Mouse (Mus musculus): ENCODE measurements around the gene Dchs1. TPM values are rescaled to one million over a fixed set of nuclear protein-coding genes. Genes with fewer than 3 reads are reported as not detected.
"Not testable (repeated sequence)": the region's sequence is repeated elsewhere in the genome, so short reads cannot be mapped to it uniquely, and the experiment has no call there.

The Dchs1 gene
- polyA plus RNA-seq, 1 experiment from 2014 or later: 3.1 TPM

DNA sequence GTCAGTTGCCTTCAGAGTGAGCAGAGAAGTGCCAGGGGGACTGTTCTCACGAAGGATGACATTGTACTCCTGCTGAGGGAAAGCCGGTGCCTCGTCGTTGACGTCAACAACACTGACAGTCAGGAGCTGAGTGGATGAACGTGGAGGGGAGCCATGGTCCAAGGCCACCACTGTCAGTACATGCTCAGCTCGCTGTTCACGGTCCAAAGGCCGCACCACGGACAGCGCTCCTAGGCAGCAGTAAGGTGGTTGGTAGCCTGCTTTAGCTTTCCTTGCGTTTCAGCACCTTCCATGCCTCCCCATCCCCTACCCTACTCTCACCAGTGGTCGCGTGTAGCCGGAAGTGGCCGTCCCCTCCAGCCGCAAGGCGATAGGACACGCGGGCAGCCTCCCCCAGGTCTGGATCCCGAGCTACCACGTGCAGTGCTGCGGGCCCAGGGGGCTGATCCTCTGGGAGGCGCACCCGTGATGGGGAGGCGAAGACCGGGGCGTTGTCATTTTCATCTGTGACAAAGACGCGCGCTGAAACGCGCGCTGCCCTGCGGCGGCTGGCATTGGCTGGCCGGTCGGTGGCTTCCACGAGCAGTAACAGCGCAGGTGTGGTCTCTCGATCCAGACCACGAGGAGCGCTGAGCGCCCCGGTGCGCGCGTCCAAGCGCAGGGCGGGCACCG lies 25.5 kb downstream of the Dchs1 start:
- Histone ChIP-seq H3K4me1 (ENCODE audit: control insufficient read depth, insufficient read depth, low read length) (peaks cover 5% of the 10 kb centered on the region), H3K4me2 (ENCODE audit: low read depth, low read length) (peak overlapping the region; percentile 78), H3K4me3 (ENCODE audit: low read length) (peak overlapping the region; percentile 47), H3K9ac (ENCODE audit: low read length) (no peak overlapping the region), H3K27ac (ENCODE audit: low read length) (no peak overlapping the region), H3K9me3 (replicated peaks; ENCODE audit: control insufficient read depth, low read length) (no peaks in the 10 kb centered on the region), H3K27me3 (ENCODE audit: control insufficient read depth, insufficient read depth, low read length) (peaks cover 22% of the 10 kb centered on the region), H3K36me3 (ENCODE audit: control insufficient read depth, insufficient read depth) (0 out of 2 replicates have a peak, but pooled peaks cover 5% of the 10 kb centered on the region)
- WGBS: 31% methylated on average over 51 of the region's 51 CpGs
- ATAC-seq (replicated peaks; ENCODE audit: extremely low read depth, insufficient read depth, low FRiP score): no peak

DNA sequence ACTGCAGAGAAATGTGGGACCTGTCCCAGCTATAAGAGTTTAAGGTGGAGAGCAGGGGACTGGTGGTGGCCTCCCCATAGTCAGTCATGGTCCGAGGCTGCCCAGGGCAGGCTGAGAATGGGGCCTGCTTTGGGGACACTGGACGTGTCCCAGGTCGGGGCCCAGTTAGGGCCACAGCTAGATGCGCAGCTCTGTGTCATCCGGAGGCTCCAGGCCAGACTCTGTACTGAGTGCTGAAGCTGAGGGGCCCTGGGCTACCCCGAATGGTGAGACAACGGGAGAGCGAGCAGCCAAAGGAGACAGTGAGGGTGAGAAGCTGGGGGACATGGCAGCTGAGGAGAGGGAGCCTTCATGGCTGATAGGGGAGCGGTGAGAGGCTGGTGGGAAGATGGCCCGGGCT lies 34.2 kb downstream of the Dchs1 start:
- no peak overlapping the region for H3K4me2 ChIP-seq (ENCODE audit: low read depth, low read length)
- H3K4me3 ChIP-seq (ENCODE audit: low read length): no peak overlapping the region
- 86% methylated on average over 10 of the region's 10 CpGs for WGBS
- H3K4me1 ChIP-seq (ENCODE audit: control insufficient read depth, insufficient read depth, low read length): peaks cover 8% of the 10 kb centered on the region
- no peaks in the 10 kb centered on the region for H3K9me3 ChIP-seq (replicated peaks; ENCODE audit: control insufficient read depth, low read length)
- no peaks in the 10 kb centered on the region for H3K27me3 ChIP-seq (ENCODE audit: control insufficient read depth, insufficient read depth, low read length)
- ATAC-seq (replicated peaks; ENCODE audit: extremely low read depth, insufficient read depth, low FRiP score): no peak
- H3K27ac ChIP-seq (ENCODE audit: low read length): no peak overlapping the region
- H3K36me3 ChIP-seq (ENCODE audit: control insufficient read depth, insufficient read depth): peaks cover 3% of the 10 kb centered on the region
- H3K9ac ChIP-seq (ENCODE audit: low read length): no peak overlapping the region

DNA sequence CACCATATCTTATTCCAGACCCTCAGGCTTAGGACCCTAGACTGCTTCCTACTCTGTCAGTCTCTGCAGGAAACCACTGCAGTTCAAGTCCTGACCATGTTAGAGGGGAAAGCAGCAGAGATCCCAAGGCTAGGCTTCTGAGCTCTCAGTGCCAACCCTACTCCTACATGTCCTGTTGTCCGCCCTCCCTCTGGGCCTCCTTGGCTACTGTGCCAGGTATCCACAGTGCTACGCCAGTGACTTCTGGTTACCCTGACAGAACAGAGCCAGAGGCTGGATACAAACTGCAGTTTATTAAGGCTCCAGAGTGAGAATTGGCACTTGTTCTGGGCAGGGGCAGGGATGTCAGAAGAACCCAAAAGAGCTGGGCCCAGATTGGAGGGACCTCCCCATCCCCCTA lies 34.7 kb downstream of the Dchs1 start:
- ATAC-seq (replicated peaks; ENCODE audit: extremely low read depth, insufficient read depth, low FRiP score): no peak
- peaks cover 3% of the 10 kb centered on the region for H3K36me3 ChIP-seq (ENCODE audit: control insufficient read depth, insufficient read depth)
- WGBS: 80% methylated on average over 2 of the region's 2 CpGs

DNA sequence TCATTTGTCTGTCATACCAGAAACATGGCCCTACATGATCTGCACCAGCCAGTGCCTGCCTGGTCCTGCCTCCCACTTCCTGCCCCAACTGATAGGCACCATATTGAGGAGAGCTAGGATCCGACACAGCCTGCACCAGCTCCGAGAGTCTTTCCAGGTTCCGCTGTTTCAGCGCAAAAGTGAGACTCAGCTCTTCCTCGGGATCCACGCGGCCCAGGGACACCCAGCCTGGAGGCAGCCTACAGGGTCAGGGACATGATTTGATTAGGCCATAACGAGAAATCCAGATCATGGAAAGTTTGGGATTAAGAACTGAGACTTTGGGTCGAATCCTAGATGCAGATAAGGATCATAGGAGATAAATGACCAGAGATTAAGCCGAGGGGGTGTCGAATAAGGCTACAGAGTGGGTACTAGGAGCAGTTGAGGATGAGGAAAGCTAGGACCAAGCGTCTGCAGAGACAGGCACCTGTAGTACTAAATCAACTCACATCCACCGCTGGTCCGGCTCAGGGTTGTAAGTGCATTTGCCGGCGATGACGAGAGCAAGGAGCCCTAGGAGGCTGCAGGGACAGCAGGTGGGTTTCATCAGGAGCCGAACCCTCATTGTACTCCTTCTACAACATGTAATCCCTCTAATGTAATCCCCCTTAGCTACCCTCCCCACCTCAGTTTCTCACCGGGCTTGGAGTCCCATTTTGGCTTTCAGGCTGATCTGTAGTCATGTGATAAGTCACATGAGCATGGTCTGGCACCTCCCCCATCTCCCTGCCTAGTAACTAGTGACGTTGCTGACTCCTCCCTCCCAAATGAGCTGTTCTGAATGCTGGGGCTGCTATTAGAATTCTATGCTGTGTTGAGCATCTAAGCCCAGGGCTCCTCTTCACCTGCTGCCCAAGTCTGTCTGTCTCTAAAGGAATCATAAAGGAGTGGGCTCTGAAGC lies 35.7 kb downstream of the Dchs1 start, which contains the start of gene Tpp1:
Gene Tpp1, minus strand, starts transcription at position 745 of the 943 bp plus-strand sequence.
- WGBS: 18% methylated on average over 20 of the region's 20 CpGs
- peak within 1 kb of the TSS; percentile 84 for H3K9ac ChIP-seq (ENCODE audit: low read length)
- peak within 1 kb of the TSS; percentile 87 for H3K4me2 ChIP-seq (ENCODE audit: low read depth, low read length)
- no peaks in the 10 kb centered on the region for H3K27me3 ChIP-seq (ENCODE audit: control insufficient read depth, insufficient read depth, low read length)
- peaks cover 8% of the 10 kb centered on the region for H3K4me1 ChIP-seq (ENCODE audit: control insufficient read depth, insufficient read depth, low read length)
- peak within 1 kb of the TSS; percentile 36; the same call in 1 of the 2 replicates for H3K27ac ChIP-seq (ENCODE audit: low read length)
- peak; percentile 93 for ATAC-seq (replicated peaks; ENCODE audit: extremely low read depth, insufficient read depth, low FRiP score)
- H3K36me3 ChIP-seq (ENCODE audit: control insufficient read depth, insufficient read depth): peaks cover 4% of the 10 kb centered on the region
- H3K4me3 ChIP-seq (ENCODE audit: low read length): peak within 1 kb of the TSS; percentile 75
- H3K9me3 ChIP-seq (replicated peaks; ENCODE audit: control insufficient read depth, low read length): no peaks in the 10 kb centered on the region

More for the DNA sequence above, 34.7 kb downstream of the Dchs1 start:
- no peak overlapping the region for H3K4me3 ChIP-seq (ENCODE audit: low read length)
- H3K27ac ChIP-seq (ENCODE audit: low read length): no peak overlapping the region
- H3K4me2 ChIP-seq (ENCODE audit: low read depth, low read length): no peak overlapping the region
- H3K9me3 ChIP-seq (replicated peaks; ENCODE audit: control insufficient read depth, low read length): no peaks in the 10 kb centered on the region
- H3K27me3 ChIP-seq (ENCODE audit: control insufficient read depth, insufficient read depth, low read length): no peaks in the 10 kb centered on the region
- peaks cover 8% of the 10 kb centered on the region for H3K4me1 ChIP-seq (ENCODE audit: control insufficient read depth, insufficient read depth, low read length)
- no peak overlapping the region for H3K9ac ChIP-seq (ENCODE audit: low read length)

DNA sequence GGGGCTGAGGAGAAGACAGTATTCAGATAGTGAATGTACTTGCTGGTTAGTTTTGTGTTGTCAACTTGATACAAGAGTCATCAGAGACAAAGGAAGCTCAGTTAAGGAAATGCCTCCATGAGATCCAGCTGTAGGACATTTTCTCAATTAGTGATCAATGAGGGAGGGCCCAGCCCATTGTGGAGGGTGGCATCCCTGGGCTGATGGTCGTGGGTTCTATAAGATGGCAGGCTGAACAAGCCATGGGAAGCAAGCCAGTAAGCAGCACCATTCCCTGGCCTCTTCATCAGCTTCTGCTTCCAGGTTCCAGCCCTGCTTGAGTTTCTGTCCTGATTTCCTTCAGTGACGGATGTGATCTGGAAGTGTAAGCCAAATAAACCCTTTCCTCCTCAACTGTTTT lies 39.7 kb downstream of the Dchs1 start:
- no peak overlapping the region for H3K4me3 ChIP-seq (ENCODE audit: low read length)
- H3K4me1 ChIP-seq (ENCODE audit: control insufficient read depth, insufficient read depth, low read length): peaks cover 20% of the 10 kb centered on the region
- no peak for ATAC-seq (replicated peaks; ENCODE audit: extremely low read depth, insufficient read depth, low FRiP score)
- H3K9ac ChIP-seq (ENCODE audit: low read length): no peak overlapping the region
- H3K27me3 ChIP-seq (ENCODE audit: control insufficient read depth, insufficient read depth, low read length): no peaks in the 10 kb centered on the region
- 58% methylated on average over 2 of the region's 2 CpGs for WGBS
- H3K27ac ChIP-seq (ENCODE audit: low read length): no peak overlapping the region
- peaks cover 10% of the 10 kb centered on the region for H3K36me3 ChIP-seq (ENCODE audit: control insufficient read depth, insufficient read depth)
- no peaks in the 10 kb centered on the region for H3K9me3 ChIP-seq (replicated peaks; ENCODE audit: control insufficient read depth, low read length)
- no peak overlapping the region for H3K4me2 ChIP-seq (ENCODE audit: low read depth, low read length)

DNA sequence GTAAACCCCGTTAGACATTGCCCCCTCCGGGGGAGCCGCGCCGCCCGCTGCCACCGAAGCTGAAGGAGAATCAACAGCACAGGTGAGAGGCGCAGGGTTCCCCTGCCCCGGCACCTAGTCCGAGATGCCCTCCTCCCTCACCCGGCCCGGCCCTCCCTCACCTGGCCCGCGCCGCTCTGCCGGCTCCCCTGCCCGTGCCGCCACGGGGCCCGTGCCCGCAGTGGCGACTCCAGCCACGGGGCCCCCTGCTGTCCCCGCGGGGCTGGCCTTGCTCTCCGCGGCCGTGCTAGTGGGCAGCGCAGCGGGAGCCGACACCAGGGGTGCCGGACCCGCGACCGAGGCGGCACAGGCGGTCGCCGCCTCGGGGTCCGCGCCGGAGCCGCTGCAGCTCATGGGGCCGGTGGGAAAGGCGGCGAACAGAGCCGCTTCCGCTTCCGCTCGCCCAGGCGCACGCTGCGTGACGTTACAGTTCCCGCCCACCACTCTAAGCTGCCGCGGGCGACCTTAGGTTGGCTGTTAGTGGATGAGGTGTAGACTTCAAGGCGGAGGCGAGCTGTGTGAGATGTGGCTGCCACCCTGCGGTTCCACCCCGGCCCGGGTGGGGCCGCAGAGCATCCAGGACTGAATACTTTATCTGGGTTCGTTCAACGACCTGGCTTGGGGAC lies 43.4 kb downstream of the Dchs1 start, which contains the start of gene Taf10:
Gene Taf10, minus strand, starts transcription at position 436 of the 665 bp plus-strand sequence.
- peak within 1 kb of the TSS; percentile 95 for H3K9ac ChIP-seq (ENCODE audit: low read length)
- peak within 1 kb of the TSS; percentile 90 for H3K4me3 ChIP-seq (ENCODE audit: low read length)
- peak within 1 kb of the TSS; percentile 87 for H3K27ac ChIP-seq (ENCODE audit: low read length)
- peaks cover 17% of the 10 kb centered on the region for H3K4me1 ChIP-seq (ENCODE audit: control insufficient read depth, insufficient read depth, low read length)
- peak; percentile 97 for ATAC-seq (replicated peaks; ENCODE audit: extremely low read depth, insufficient read depth, low FRiP score)
- no peaks in the 10 kb centered on the region for H3K27me3 ChIP-seq (ENCODE audit: control insufficient read depth, insufficient read depth, low read length)
- WGBS: 1% methylated on average over 67 of the region's 67 CpGs
- H3K4me2 ChIP-seq (ENCODE audit: low read depth, low read length): peak within 1 kb of the TSS; percentile 91
- H3K9me3 ChIP-seq (replicated peaks; ENCODE audit: control insufficient read depth, low read length): no peaks in the 10 kb centered on the region
- peaks cover 25% of the 10 kb centered on the region for H3K36me3 ChIP-seq (ENCODE audit: control insufficient read depth, insufficient read depth)

DNA sequence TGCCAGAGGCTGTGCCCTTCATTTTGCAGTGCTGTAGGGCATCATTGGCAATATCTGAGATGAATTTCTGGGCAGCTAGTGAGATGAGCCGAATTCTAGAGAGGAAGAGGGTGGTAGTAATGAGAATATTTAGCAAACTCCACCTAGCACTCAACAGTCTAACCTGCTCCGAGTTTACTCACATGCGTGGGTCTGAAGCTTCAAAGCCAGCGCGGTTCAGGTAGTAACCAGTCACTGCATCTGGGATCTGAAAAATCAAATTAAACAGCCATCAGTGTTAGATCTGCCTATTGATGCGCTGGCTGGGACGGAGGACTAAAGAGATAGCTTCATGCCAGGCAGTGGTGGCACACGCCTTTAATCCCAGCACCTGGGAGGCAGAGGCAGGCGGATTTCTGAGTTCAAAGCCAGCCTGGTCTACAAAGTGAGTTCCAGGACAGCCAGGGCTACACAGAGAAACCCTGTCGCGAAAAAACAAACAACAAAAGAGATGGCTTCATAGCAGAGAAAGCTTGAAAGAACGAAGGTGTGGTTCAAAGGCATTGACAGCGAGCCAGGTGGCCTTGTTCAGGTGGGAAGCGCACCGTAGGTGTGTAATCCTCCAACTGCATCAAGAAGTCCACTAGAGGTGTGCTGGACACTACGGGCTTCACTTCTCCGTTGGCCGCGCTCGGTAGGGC lies 44.1 kb downstream of the Dchs1 start:
- peaks cover 23% of the 10 kb centered on the region for H3K4me1 ChIP-seq (ENCODE audit: control insufficient read depth, insufficient read depth, low read length)
- H3K9me3 ChIP-seq (replicated peaks; ENCODE audit: control insufficient read depth, low read length); ATAC-seq (replicated peaks; ENCODE audit: extremely low read depth, insufficient read depth, low FRiP score); H3K27me3 ChIP-seq (ENCODE audit: control insufficient read depth, insufficient read depth, low read length): not testable (repeated sequence)
- H3K4me3 ChIP-seq (ENCODE audit: low read length): peak overlapping the region; percentile 90
- H3K36me3 ChIP-seq (ENCODE audit: control insufficient read depth, insufficient read depth): peaks cover 25% of the 10 kb centered on the region
- H3K9ac ChIP-seq (ENCODE audit: low read length): peak overlapping the region; percentile 95
- WGBS: 32% methylated on average over 20 of the region's 20 CpGs
- H3K4me2 ChIP-seq (ENCODE audit: low read depth, low read length): peak overlapping the region; percentile 91
- H3K27ac ChIP-seq (ENCODE audit: low read length): peak overlapping the region; percentile 87

DNA sequence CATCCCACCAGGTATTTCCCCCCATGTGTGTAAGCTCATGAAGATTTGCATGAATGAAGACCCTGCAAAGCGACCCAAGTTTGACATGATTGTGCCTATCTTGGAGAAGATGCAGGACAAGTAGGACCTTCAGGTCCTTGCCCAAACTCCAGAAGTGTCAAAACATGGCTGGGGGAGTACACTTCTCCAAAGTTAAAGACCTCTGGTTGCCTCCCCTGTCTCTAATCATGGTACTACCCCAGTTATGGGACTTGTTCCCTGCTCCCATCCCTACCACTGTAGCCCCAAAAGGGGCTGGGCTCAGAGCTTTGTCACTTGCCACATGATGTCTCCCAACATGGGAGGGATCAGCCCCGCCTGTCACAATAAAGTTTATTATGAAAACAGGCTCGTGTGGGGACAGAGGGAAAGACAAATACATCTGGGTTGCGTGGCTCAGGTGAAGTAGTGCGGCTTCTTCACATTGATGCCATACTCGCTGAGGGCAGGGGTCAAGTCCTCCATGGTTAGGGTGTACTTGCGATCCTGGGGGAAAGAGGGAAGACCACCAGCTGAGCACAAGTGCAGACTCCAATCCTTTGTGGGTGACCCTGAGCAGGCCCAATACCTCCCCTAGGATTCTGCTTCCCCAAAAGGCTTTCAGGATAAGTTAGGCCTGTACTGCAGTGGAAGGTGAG lies 44.8 kb downstream of the Dchs1 start:
- not testable (repeated sequence) for H3K27ac ChIP-seq (ENCODE audit: low read length); H3K9me3 ChIP-seq (replicated peaks; ENCODE audit: control insufficient read depth, low read length); H3K9ac ChIP-seq (ENCODE audit: low read length); H3K4me3 ChIP-seq (ENCODE audit: low read length); H3K27me3 ChIP-seq (ENCODE audit: control insufficient read depth, insufficient read depth, low read length); H3K4me2 ChIP-seq (ENCODE audit: low read depth, low read length); ATAC-seq (replicated peaks; ENCODE audit: extremely low read depth, insufficient read depth, low FRiP score)
- 83% methylated on average over 7 of the region's 7 CpGs for WGBS
- peaks cover 25% of the 10 kb centered on the region for H3K4me1 ChIP-seq (ENCODE audit: control insufficient read depth, insufficient read depth, low read length)
- peaks cover 25% of the 10 kb centered on the region for H3K36me3 ChIP-seq (ENCODE audit: control insufficient read depth, insufficient read depth)

Data from heart, embryonic 16.5 days (tissue).